ENCODE assay signal across 23 mouse cellular contexts in genomic region chr12:80137744-80138143, GRCm38 (mm10). TPM values are rescaled to one million over a fixed set of nuclear protein-coding genes. Genes with fewer than 3 reads are reported as not detected.
DNase-seq lines count a peak whose midpoint lies in the region; ATAC-seq and TF ChIP-seq lines count a peak whose summit lies in the region.
"Had no signal": no experiment of that assay in that cellular context is flagged by ENCODE, and none has a peak within 500 bp of the region (broad histone marks: within the 10 kb centered on the region; RNA-seq: fewer than 3 reads in every experiment).

No protein-coding gene starts in this region.

- TF ChIP-seq RAD21 in CH12.LX (IDR thresholded peaks at IDR 0.05; ENCODE audit: low read depth, low read length) (no peak), MEL (IDR thresholded peaks at IDR 0.05; ENCODE audit: low read depth, low read length) (no peak)

- H3K4me2 ChIP-seq in hindbrain, embryonic 14.5 days (replicated peaks) = no peak overlapping the region
- no peak overlapping the region for H3K4me2 ChIP-seq in CH12.LX (ENCODE audit: insufficient read depth, low read depth, poor library complexity, severe bottlenecking)
- H3K4me2 ChIP-seq in hindbrain, postnatal 0 days (ENCODE audit: low read depth, low read length) = no peak overlapping the region
- H3K4me2 ChIP-seq: heart, embryonic 11.5 days; hindbrain, embryonic 15.5 days; intestine, embryonic 15.5 days had no signal

- 90% methylated on average over 1 of the region's 1 CpGs for WGBS in hindbrain, embryonic 10.5 days
- 59% methylated on average over 1 of the region's 1 CpGs for WGBS in hindbrain, embryonic 14.5 days
- WGBS in hindbrain, postnatal 0 days = 47% methylated on average over 1 of the region's 1 CpGs

- intact Hi-C loops in gastrocnemius, adult 2 months (cut with DNase I) = no loop called here

- H3K4me3 ChIP-seq in gastrocnemius, adult 2 months = no peak overlapping the region
- no peak overlapping the region for H3K4me3 ChIP-seq in hindbrain, embryonic 10.5 days
- H3K4me3 ChIP-seq in hindbrain, embryonic 14.5 days (replicated peaks; ENCODE audit: low read length) = no peak overlapping the region
- no peak overlapping the region for H3K4me3 ChIP-seq in CH12.LX (replicated peaks in 1 of 3; ENCODE audit: low read depth in 2 of 3, low read length in 2 of 3, poor library complexity in 1 of 3)
- H3K4me3 ChIP-seq in MEL (ENCODE audit: control insufficient read depth in 1 of 2, insufficient read depth in 1 of 2, low read depth in 2 of 2, low read length in 2 of 2) = no peak overlapping the region
- H3K4me3 ChIP-seq in hindbrain, postnatal 0 days (ENCODE audit: low read length) = no peak overlapping the region
- H3K4me3 ChIP-seq: forebrain, embryonic 10.5 days; hindbrain, embryonic 15.5 days; intestine, embryonic 15.5 days had no signal

- in situ Hi-C loops in CH12.LX (cut with MboI; ENCODE audit: low pct_ligation_motif_present, low pct_unique_long_range_greater_than_20kb, low sequenced_read_pairs) = loop anchor here (5.0 kb wide), 1 partner anchor 780 kb away; no protein-coding TSS in a partner anchor

- H3K4me1 ChIP-seq in hindbrain, embryonic 10.5 days (replicated peaks) = peaks cover 17% of the 10 kb centered on the region
- no peaks in the 10 kb centered on the region for H3K4me1 ChIP-seq in hindbrain, embryonic 14.5 days (replicated peaks; ENCODE audit: control insufficient read depth, insufficient read depth, low read length)
- H3K4me1 ChIP-seq in CH12.LX (ENCODE audit: control insufficient read depth in 1 of 2, insufficient read depth in 2 of 2) = peaks cover 15 to 19% of the 10 kb centered on the region in 2 experiments
- H3K4me1 ChIP-seq in MEL (ENCODE audit: control insufficient read depth in 1 of 2, insufficient read depth in 2 of 2, low read length in 2 of 2) = peaks cover 2 to 7% of the 10 kb centered on the region in 2 experiments; a peak in 3 of 4 replicates
- H3K4me1 ChIP-seq in hindbrain, postnatal 0 days (ENCODE audit: insufficient read depth, low read length) = no peaks in the 10 kb centered on the region

- dilution Hi-C loops in CH12.LX (cut with MboI; ENCODE audit: extremely low pct_ligation_motif_present, extremely low pct_unique_long_range_greater_than_20kb, low sequenced_read_pairs) = no loop called here

- no peaks in the 10 kb centered on the region for H3K9me3 ChIP-seq in hindbrain, embryonic 10.5 days
- H3K9me3 ChIP-seq in hindbrain, embryonic 14.5 days (ENCODE audit: control insufficient read depth, low read length) = no peaks in the 10 kb centered on the region
- H3K9me3 ChIP-seq in CH12.LX (replicated peaks; ENCODE audit: low read length) (no peaks in the 10 kb centered on the region), MEL (replicated peaks; ENCODE audit: insufficient read depth, low read length) (no peaks in the 10 kb centered on the region)
- H3K9me3 ChIP-seq in hindbrain, postnatal 0 days (ENCODE audit: low read length) = no peaks in the 10 kb centered on the region
- H3K9me3 ChIP-seq: forebrain, embryonic 10.5 days; hindbrain, embryonic 15.5 days; intestine, embryonic 15.5 days had no signal

- TF ChIP-seq POLR2A in CH12.LX (IDR thresholded peaks at IDR 0.05; ENCODE audit: low read depth, low read length) = no peak
- TF ChIP-seq POLR2A in MEL (IDR thresholded peaks at IDR 0.05; ENCODE audit: control insufficient read depth in 1 of 2, insufficient read depth in 1 of 2, low read depth in 1 of 2, low read length in 2 of 2, poor library complexity in 1 of 2) = no peak

- TF ChIP-seq EP300 in CH12.LX (IDR thresholded peaks at IDR 0.05; ENCODE audit: low read length) (no peak), MEL (IDR thresholded peaks at IDR 0.05; ENCODE audit: low read depth in 1 of 2, low read length in 2 of 2) (no peak)

- no peak for DNase-seq in gastrocnemius, adult 2 months
- DNase-seq in gastrocnemius, postnatal 25 days = no peak
- no peak for DNase-seq in hindbrain, embryonic 10.5 days (ENCODE audit: low spot score)
- no peak for DNase-seq in hindbrain, embryonic 14.5 days (ENCODE audit: low spot score)
- DNase-seq in CH12.LX (ENCODE audit: extremely low read depth) (no peak), MEL (ENCODE audit: low read depth, low spot score) (no peak)
- DNase-seq in hindbrain, postnatal 0 days (ENCODE audit: low spot score) = no peak
- DNase-seq: adrenal gland, postnatal 10 days; adrenal gland, postnatal 36 days; B cell, adult 2 months; cerebellum, adult 18-20 months; cerebellum, adult 9-10 months; gastrocnemius, postnatal 10 days; heart, adult 11 months; heart, postnatal 10 days; heart, postnatal 36 days; kidney, adult 11 months had no signal

- no peaks in the 10 kb centered on the region for H3K36me3 ChIP-seq in hindbrain, embryonic 10.5 days
- no peaks in the 10 kb centered on the region for H3K36me3 ChIP-seq in hindbrain, embryonic 14.5 days (replicated peaks; ENCODE audit: control insufficient read depth, insufficient read depth)
- H3K36me3 ChIP-seq in CH12.LX (replicated peaks in 1 of 2; ENCODE audit: control insufficient read depth in 1 of 2, insufficient read depth in 1 of 2, low read length in 1 of 2) (no peaks in the 10 kb centered on the region), MEL (ENCODE audit: control insufficient read depth in 1 of 2, insufficient read depth in 2 of 2, low read length in 2 of 2) (no peaks in the 10 kb centered on the region; a peak in 1 of 4 replicates)
- no peaks in the 10 kb centered on the region for H3K36me3 ChIP-seq in hindbrain, postnatal 0 days (ENCODE audit: insufficient read depth, low read length)
- H3K36me3 ChIP-seq: forebrain, embryonic 10.5 days; hindbrain, embryonic 15.5 days; intestine, embryonic 15.5 days had no signal

- no peak overlapping the region for H3K9ac ChIP-seq in hindbrain, embryonic 14.5 days
- H3K9ac ChIP-seq in CH12.LX (ENCODE audit: insufficient read depth, low read depth) = no peak overlapping the region
- H3K9ac ChIP-seq in MEL (ENCODE audit: control insufficient read depth, low read depth, low read length, poor library complexity, severe bottlenecking) = no peak overlapping the region
- H3K9ac ChIP-seq in hindbrain, postnatal 0 days (replicated peaks; ENCODE audit: low read length) = no peak overlapping the region
- H3K9ac ChIP-seq: hindbrain, embryonic 15.5 days; intestine, embryonic 15.5 days had no signal

- no peak for ATAC-seq in hindbrain, embryonic 14.5 days (ENCODE audit: low FRiP score)
- ATAC-seq in hindbrain, postnatal 0 days = no peak
- ATAC-seq: forebrain, embryonic 14.5 days; intestine, embryonic 15.5 days; Patski had no signal

- H3K27me3 ChIP-seq in hindbrain, embryonic 10.5 days (ENCODE audit: insufficient read depth, poor library complexity, severe bottlenecking) = 0 out of 2 replicates have a peak, but pooled peaks cover 9% of the 10 kb centered on the region
- H3K27me3 ChIP-seq in hindbrain, embryonic 14.5 days (ENCODE audit: control insufficient read depth, insufficient read depth, low read length) = no peaks in the 10 kb centered on the region
- H3K27me3 ChIP-seq in CH12.LX (replicated peaks) = no peaks in the 10 kb centered on the region
- no peaks in the 10 kb centered on the region for H3K27me3 ChIP-seq in MEL (ENCODE audit: control insufficient read depth in 1 of 2, insufficient read depth in 2 of 2, low read length in 2 of 2)
- H3K27me3 ChIP-seq in hindbrain, postnatal 0 days (ENCODE audit: insufficient read depth, low read length) = no peaks in the 10 kb centered on the region
- H3K27me3 ChIP-seq: hindbrain, embryonic 15.5 days; intestine, embryonic 15.5 days; Patski had no signal

- no peak for TF ChIP-seq CTCF in gastrocnemius, adult 2 months (IDR thresholded peaks at IDR 0.05)
- TF ChIP-seq CTCF in CH12.LX (conservative IDR thresholded peaks at IDR 0.05 in 1 of 2, IDR thresholded peaks at IDR 0.05 in 1 of 2; ENCODE audit: low read depth in 2 of 2, low read length in 2 of 2) = no peak
- no peak for TF ChIP-seq CTCF in MEL (IDR thresholded peaks at IDR 0.05 in 2 of 3, conservative IDR thresholded peaks at IDR 0.05 in 1 of 3; ENCODE audit: control insufficient read depth in 1 of 3, insufficient read depth in 1 of 3, low read depth in 2 of 3, low read length in 3 of 3, poor library complexity in 1 of 3, severe bottlenecking in 1 of 3)
- no peak for TF ChIP-seq CTCF in hindbrain, postnatal 0 days (IDR thresholded peaks at IDR 0.05; ENCODE audit: low read depth)

- H3K79me2 ChIP-seq in CH12.LX (replicated peaks; ENCODE audit: control insufficient read depth, extremely low read depth, insufficient read depth, poor library complexity, severe bottlenecking) = no peaks in the 10 kb centered on the region
- H3K79me2 ChIP-seq in MEL (ENCODE audit: control insufficient read depth, insufficient read depth, low read length, poor library complexity) = no peaks in the 10 kb centered on the region

- H3K27ac ChIP-seq in gastrocnemius, adult 2 months = 0 out of 2 replicates have a peak overlapping the region, but pooled peaks have one; percentile 5
- peak overlapping the region; percentile 8; the same call in 1 of the 2 replicates for H3K27ac ChIP-seq in hindbrain, embryonic 10.5 days
- no peak overlapping the region for H3K27ac ChIP-seq in hindbrain, embryonic 14.5 days
- H3K27ac ChIP-seq in CH12.LX (ENCODE audit: insufficient read depth, low read depth) = no peak overlapping the region
- no peak overlapping the region for H3K27ac ChIP-seq in MEL (ENCODE audit: control insufficient read depth, low read depth, low read length)
- H3K27ac ChIP-seq in hindbrain, postnatal 0 days = no peak overlapping the region
- H3K27ac ChIP-seq: forebrain, embryonic 10.5 days; hindbrain, embryonic 15.5 days; intestine, embryonic 15.5 days had no signal

TF ChIP-seq in CH12.LX, 34 proteins besides CTCF, POLR2A, EP300 and RAD21 (continues in another document):
- TF ChIP-seq CHD2 (IDR thresholded peaks at IDR 0.05; ENCODE audit: low read length) = no peak
- no peak for TF ChIP-seq USF1 (IDR thresholded peaks at IDR 0.05; ENCODE audit: low read depth, low read length)

TF ChIP-seq in MEL, 35 proteins besides CTCF, POLR2A, EP300 and RAD21:
- peak; percentile 52; the same call in 1 of the 2 replicates for TF ChIP-seq MAFK (IDR thresholded peaks at IDR 0.05; ENCODE audit: borderline replicate concordance, low read depth, low read length)
- no peak for TF ChIP-seq SMC3 (IDR thresholded peaks at IDR 0.05; ENCODE audit: low read depth, low read length)

RNA-seq across cellular contexts. Expression of gene Zfp36l1, which starts 24.9 kb away (rescaled TPM):
- 10 to 100 TPM; 25.7 to 46.6 TPM for total RNA-seq in gastrocnemius, adult 2 months (2021)
- 10 to 100 TPM; 23.0 to 27.2 TPM for total RNA-seq in gastrocnemius, postnatal 25 days (2021)
- polyA plus RNA-seq in hindbrain, embryonic 10.5 days (2016; fragmentation: Nextera tagmentation; extraction: Ambion mirVana) = 106 and 117 TPM in 2 replicates
- polyA plus RNA-seq in hindbrain, embryonic 14.5 days (2014; fragmentation: Nextera tagmentation; extraction: Ambion mirVana) = 47.7 and 48.8 TPM in 2 replicates
- total RNA-seq in CH12.LX (2012; rRNA removed) (42.3 and 50.7 TPM in 2 replicates), CH12.LX (2014; rRNA removed) (26.2 and 32.7 TPM in 2 replicates), MEL (2012; rRNA removed) (1.2 and 1.5 TPM in 2 replicates)
- polyA plus RNA-seq in CH12.LX (2012; ENCODE audit: insufficient read length, low read depth) (175 and 192 TPM in 2 replicates), MEL (2012; ENCODE audit: insufficient read depth in 1 of 2, insufficient read length in 2 of 2, low read depth in 1 of 2, low replicate concordance in 2 of 2, missing spikeins in 1 of 2) (10 to 100 TPM in 1 of 2 experiments, not detected in 1; 22.5 TPM)
- 61.8 and 69.5 TPM in 2 replicates for total RNA-seq in hindbrain, postnatal 0 days (2014; rRNA removed)
- polyA plus RNA-seq in hindbrain, postnatal 0 days (2015; fragmentation: Nextera tagmentation; extraction: Ambion mirVana) = 64.6 and 65.9 TPM in 2 replicates

Comparison
In these comparisons a context has a peak if more than half of its experiments do, and no peak if none do; other contexts are left out.
1. H3K27ac ChIP-seq: peak in gastrocnemius, adult 2 months (single experiment) and hindbrain, embryonic 10.5 days (single experiment); none in hindbrain, embryonic 14.5 days (single experiment), CH12.LX (single experiment), MEL (single experiment) and hindbrain, postnatal 0 days (single experiment).